Mouse (Mus musculus) lung, postnatal 0 days (tissue): ENCODE results near the gene Lztfl1. TPM values are rescaled to one million over a fixed set of nuclear protein-coding genes. Genes with fewer than 3 reads are reported as not detected.
A peak's percentile ranks its signal among the peaks of the same experiment; 100 is the strongest.
"Not testable (repeated sequence)": the region's sequence is repeated elsewhere in the genome, so short reads cannot be mapped to it uniquely, and the experiment has no call there.

Source experiments
- ATAC-seq: fragments of 200-750 bp; cut with Nextera tagmentation; 2 replicates; pipeline ENCODE4 v1.8.0; 2017; ENCODE audit warnings: moderate library complexity
- DNase-seq: peaks from one replicate; pipeline ENCODE4 v3.0.0-alpha.2; 2016; ENCODE audit warnings: low spot score
- H3K27ac ChIP-seq: fragments of 300-500 bp; sonication (generic); 2 replicates; pipeline ENCODE4 v1.5.1; 2014; ENCODE audit warnings: antibody characterized with exemption, mild to moderate bottlenecking, low read length, mixed read lengths
- H3K27me3 ChIP-seq: fragments of 300-500 bp; sonication (generic); replicated peaks from 2 replicates; pipeline ENCODE4 v1.6.1; 2014; ENCODE audit warnings: low read length, mixed read lengths; ENCODE audit not compliant: insufficient read depth
- H3K36me3 ChIP-seq: fragments of 300-500 bp; sonication (generic); 2 replicates; pipeline ENCODE4 v1.6.1; 2014; ENCODE audit warnings: low read length, mixed read lengths; ENCODE audit not compliant: insufficient read depth
- H3K4me1 ChIP-seq: fragments of 300-500 bp; sonication (generic); 2 replicates; pipeline ENCODE4 v1.6.1; 2014; ENCODE audit warnings: antibody characterized with exemption, low read depth, low read length, mixed read lengths; ENCODE audit not compliant: insufficient read depth
- H3K4me2 ChIP-seq: fragments of 300-500 bp; sonication (generic); replicated peaks from 2 replicates; pipeline ENCODE4 v1.6.1; 2014; ENCODE audit warnings: low read depth, mild to moderate bottlenecking, low read length, moderate library complexity, mixed read lengths
- H3K4me3 ChIP-seq: fragments of 300-500 bp; sonication (generic); 2 replicates; pipeline ENCODE4 v1.5.1; 2014; ENCODE audit warnings: low read depth, low read length
- H3K9ac ChIP-seq: fragments of 300-500 bp; sonication (generic); replicated peaks from 2 replicates; pipeline ENCODE4 v1.6.1; 2014; ENCODE audit warnings: low read depth, mild to moderate bottlenecking
- H3K9me3 ChIP-seq: fragments of 300-500 bp; sonication (generic); 2 replicates; pipeline ENCODE4 v1.6.1; 2016; ENCODE audit warnings: low read length, mixed read lengths
- CTCF ChIP-seq: IDR thresholded peaks from 2 replicates; pipeline ENCODE4 v1.5.1; 2016; ENCODE audit warnings: antibody characterized with exemption, mild to moderate bottlenecking
- EP300 ChIP-seq: IDR thresholded peaks from 2 replicates; pipeline ENCODE4 v1.6.1; 2016; ENCODE audit warnings: antibody characterized with exemption, mild to moderate bottlenecking, control low read depth
- WGBS: fragments of 180-500 bp; shearing (Covaris S2); extraction: QIAGEN DNeasy Blood & Tissue Kit; methylation state at CpG from one replicate; pipeline ENCODE4 v1.1.7; 2014; 5-methylcytosine and 5-hydroxymethylcytosine counted together
- polyA plus RNA-seq: library from polyadenylated mRNA; unstranded; fragments of >200 nt; fragmentation: Nextera tagmentation; extraction: Ambion mirVana; gene quantifications from 2 replicates; pipeline ENCODE4 v1.2.1, GENCODE M21; 2015

Gene Lztfl1
- polyA plus RNA-seq, 1 experiment from 2014 or later = 38.7 TPM

DNA sequence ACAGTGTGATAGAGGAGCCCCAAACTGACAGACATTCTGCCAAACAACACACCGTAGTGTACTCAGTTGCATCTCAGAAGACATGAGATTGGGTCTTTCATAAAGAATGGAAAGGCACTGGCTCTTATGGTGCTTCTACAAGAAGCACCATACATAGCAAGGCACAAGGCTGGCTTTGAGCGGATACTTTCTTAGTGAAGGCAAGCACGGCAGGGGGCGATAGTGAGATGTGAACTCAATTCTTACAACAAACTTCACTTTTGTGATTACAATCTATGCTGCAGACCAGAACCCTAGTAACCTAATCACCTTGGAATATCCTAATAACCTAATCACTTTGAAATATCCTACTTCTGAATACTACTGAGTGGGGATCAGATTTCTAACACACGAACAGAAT lies 51.9 kb downstream of the Lztfl1 start:
- 48% methylated on average over 5 of the region's 5 CpGs for WGBS
- TF ChIP-seq EP300 (no peak), CTCF (peak; percentile 68)
- Histone ChIP-seq H3K27me3 (no peaks in the 10 kb centered on the region), H3K9me3 (no peaks in the 10 kb centered on the region), H3K27ac (no peak overlapping the region), H3K4me3 (no peak overlapping the region), H3K9ac (no peak overlapping the region), H3K36me3 (no peaks in the 10 kb centered on the region), H3K4me2 (no peak overlapping the region), H3K4me1 (no peaks in the 10 kb centered on the region)
- DNase-seq (peak; percentile 42), ATAC-seq (no peak)

DNA sequence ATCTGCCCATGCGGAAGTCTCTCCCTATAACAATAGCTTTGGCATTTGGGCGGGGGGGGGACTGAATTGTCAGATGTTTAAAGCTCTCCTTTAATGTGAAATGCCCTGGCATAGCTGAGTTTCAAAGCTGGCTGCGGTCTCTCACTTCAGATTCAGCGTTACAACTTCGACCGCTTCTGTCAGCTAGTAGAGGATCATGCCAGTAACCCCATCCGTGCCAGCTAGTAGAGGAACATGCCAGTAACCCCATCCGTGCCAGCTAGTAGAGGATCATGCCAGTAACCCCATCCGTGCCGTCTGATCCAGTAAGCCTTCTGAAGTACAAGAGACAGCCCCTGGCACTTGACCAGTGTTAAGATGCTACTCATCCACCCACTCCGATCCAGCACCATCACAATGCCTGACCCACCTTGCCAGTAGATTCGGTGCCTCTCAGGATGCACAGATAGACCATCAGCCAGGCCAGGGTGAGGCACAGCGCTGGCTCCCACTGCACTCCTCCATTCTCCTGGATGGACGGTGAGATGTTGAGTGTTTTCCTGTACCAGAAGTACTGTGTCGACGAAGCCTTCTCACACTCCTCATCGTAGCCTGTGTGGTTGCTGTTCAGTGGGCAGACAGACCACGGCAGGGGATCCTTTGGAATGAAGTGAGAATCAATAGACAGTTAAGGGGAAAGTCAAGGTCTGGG lies 57.4 kb downstream of the Lztfl1 start:
- not testable (repeated sequence) for H3K4me3 ChIP-seq, ATAC-seq, H3K4me1 ChIP-seq, H3K27me3 ChIP-seq, DNase-seq, H3K9me3 ChIP-seq, H3K36me3 ChIP-seq, H3K27ac ChIP-seq, H3K9ac ChIP-seq, H3K4me2 ChIP-seq
- 80% methylated on average over 17 of the region's 18 CpGs for WGBS

DNA sequence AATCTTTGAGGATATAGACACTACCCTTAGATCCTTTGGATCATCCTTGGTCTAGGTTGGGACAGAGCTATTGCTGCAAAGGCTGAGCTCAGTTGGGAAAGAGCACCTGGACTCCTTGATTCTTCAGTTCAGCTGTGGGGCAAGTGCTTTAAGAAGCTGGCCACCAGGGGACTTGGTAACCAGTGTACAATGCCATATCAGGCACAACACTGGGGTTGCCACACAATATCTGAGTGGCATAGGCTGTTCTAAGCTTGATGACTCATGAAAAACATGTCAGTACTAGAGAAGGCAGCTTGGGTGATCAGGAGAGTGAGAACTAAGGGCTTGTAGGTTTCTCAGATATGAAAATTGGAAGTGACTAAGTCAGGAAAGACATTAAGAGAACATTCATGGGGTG lies 58.5 kb downstream of the Lztfl1 start:
- no peak overlapping the region for H3K4me2 ChIP-seq
- H3K4me1 ChIP-seq = no peaks in the 10 kb centered on the region
- no peak overlapping the region for H3K9ac ChIP-seq
- H3K9me3 ChIP-seq = no peaks in the 10 kb centered on the region
- ATAC-seq (no peak), DNase-seq (no peak)
- H3K36me3 ChIP-seq = no peaks in the 10 kb centered on the region
- no peaks in the 10 kb centered on the region for H3K27me3 ChIP-seq
- H3K27ac ChIP-seq = no peak overlapping the region
- no peak overlapping the region for H3K4me3 ChIP-seq
- TF ChIP-seq EP300 = no peak
- no peak for TF ChIP-seq CTCF

DNA sequence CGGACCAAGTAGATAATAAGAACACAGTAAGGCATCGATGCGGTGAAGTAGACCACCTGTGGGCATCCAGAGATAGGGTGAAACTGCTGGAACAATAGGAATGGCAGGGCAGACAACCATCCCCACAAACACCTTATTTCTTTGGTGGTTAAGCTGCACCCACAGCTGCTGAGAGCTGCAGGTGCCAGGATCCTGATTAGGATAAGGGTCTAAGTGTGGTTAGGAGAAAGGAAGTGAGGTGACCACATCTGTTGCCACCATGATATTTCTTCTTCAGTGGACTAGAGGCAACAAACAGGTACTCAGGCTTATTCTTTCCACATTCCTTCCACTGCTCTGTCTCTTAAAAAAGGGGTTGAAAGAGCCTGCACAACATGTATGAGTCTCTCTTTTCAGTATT lies 60.0 kb downstream of the Lztfl1 start:
- Histone ChIP-seq H3K36me3 (no peaks in the 10 kb centered on the region), H3K4me1 (no peaks in the 10 kb centered on the region), H3K27me3 (no peaks in the 10 kb centered on the region), H3K27ac (no peak overlapping the region), H3K9me3 (no peaks in the 10 kb centered on the region), H3K9ac (no peak overlapping the region), H3K4me2 (no peak overlapping the region), H3K4me3 (no peak overlapping the region)
- ATAC-seq (no peak), DNase-seq (no peak)
- no peak for TF ChIP-seq CTCF
- TF ChIP-seq EP300 = no peak
- whole genome bisulfite sequencing = 74% methylated on average over 3 of the region's 3 CpGs

DNA sequence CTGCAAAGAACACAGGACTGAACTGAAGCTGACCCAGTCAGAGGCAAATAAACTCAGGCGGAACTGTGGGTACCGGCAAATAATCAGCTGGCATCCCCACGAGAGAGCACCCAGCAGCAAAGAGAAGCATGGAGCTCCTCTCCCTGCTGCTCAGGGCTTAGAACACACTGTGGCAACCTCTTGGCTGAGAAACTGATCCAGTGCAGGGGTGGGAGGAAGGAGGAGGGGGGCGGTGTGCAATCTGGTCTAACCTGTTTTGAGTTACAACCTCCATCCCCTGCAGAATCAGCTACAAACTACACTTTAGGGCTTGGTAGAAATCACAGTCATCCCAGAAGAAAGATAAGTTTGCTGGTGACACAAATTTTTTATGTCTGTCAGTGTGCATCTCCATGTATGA lies 66.1 kb downstream of the Lztfl1 start:
- H3K9me3 ChIP-seq = no peaks in the 10 kb centered on the region
- DNase-seq (peak; percentile 15), ATAC-seq (no peak)
- H3K4me1 ChIP-seq = no peaks in the 10 kb centered on the region
- no peak overlapping the region for H3K27ac ChIP-seq
- WGBS = 22% methylated on average over 4 of the region's 4 CpGs
- H3K4me3 ChIP-seq = no peak overlapping the region
- H3K36me3 ChIP-seq = no peaks in the 10 kb centered on the region
- no peak overlapping the region for H3K9ac ChIP-seq
- H3K27me3 ChIP-seq = no peaks in the 10 kb centered on the region
- TF ChIP-seq EP300 (no peak), CTCF (no peak)
- no peak overlapping the region for H3K4me2 ChIP-seq

DNA sequence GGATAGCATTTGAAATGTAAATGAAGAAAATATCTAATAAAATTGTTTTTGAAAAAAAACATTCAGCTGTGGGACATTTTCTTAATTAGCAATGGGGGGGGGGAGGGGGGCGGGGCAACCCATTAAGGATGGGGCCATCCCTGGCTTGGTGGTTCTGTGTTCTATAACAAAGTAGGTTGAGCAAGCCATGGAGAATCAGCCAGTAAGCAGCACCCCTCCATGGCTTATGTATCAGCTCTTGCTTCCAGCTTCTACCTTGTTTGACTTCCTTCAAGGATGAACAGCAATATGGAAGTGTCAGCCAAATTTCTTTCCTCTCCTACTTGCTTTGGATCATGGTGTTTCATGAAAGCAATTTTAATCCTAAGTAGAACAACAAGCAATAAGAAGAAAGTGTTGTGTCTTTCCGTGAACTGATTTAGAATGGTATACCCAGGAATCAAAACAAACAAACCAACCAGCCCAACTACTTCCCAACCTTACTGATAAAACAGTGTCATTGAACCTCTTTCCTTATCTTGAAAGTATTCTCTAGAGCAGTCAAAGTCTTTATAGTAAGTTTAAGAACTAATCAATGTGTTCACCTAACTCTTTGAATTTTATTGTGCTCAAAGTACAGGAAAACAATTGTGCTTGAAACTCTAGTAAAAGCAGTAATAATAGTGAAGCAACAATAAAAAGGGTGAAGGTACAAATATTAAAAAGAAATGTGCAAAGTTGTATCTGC lies 67.5 kb downstream of the Lztfl1 start:
- H3K4me3 ChIP-seq = no peak overlapping the region
- H3K27ac ChIP-seq = no peak overlapping the region
- no peak overlapping the region for H3K9ac ChIP-seq
- H3K9me3 ChIP-seq = no peaks in the 10 kb centered on the region
- ATAC-seq (no peak), DNase-seq (no peak)
- TF ChIP-seq EP300 = no peak
- no peaks in the 10 kb centered on the region for H3K36me3 ChIP-seq
- H3K4me1 ChIP-seq = no peaks in the 10 kb centered on the region
- WGBS = 56% methylated on average over 2 of the region's 2 CpGs
- H3K27me3 ChIP-seq = no peaks in the 10 kb centered on the region
- no peak overlapping the region for H3K4me2 ChIP-seq

Other genes starting within 250 kb of the Lztfl1 start
- 56.3 and 61.9 TPM in 2 replicates for gene Limd1, start 239.0 kb downstream of the Lztfl1 start, polyA plus RNA-seq
- gene Sacm1l, start 187.9 kb downstream of the Lztfl1 start, polyA plus RNA-seq = 38.6 and 41.2 TPM in 2 replicates
- 0.12 and 0.17 TPM in 2 replicates for gene Slc6a20b, start 85.1 kb downstream of the Lztfl1 start, polyA plus RNA-seq
- gene Ccr9, start 39.3 kb downstream of the Lztfl1 start, polyA plus RNA-seq = 0.29 and 0.35 TPM in 2 replicates
- gene Slc6a20a, start 38.8 kb downstream of the Lztfl1 start, polyA plus RNA-seq = 0.12 and 0.24 TPM in 2 replicates
- 0.39 and 0.49 TPM in 2 replicates for gene Cxcr6, start 88.8 kb upstream of the Lztfl1 start, polyA plus RNA-seq
- 9.2 and 11.9 TPM in 2 replicates for gene Fyco1, start 134.2 kb upstream of the Lztfl1 start, polyA plus RNA-seq
- 0.02 and 0.06 TPM in 2 replicates for gene Xcr1, start 144.3 kb upstream of the Lztfl1 start, polyA plus RNA-seq